Mouse (Mus musculus): ENCODE results near the gene Gm42674. TPM values are rescaled to one million over a fixed set of nuclear protein-coding genes. Genes with fewer than 3 reads are reported as not detected.

Gm42674 gene
- not detected in 2 replicates for polyA plus RNA-seq (2016; fragmentation: Nextera tagmentation; extraction: Ambion mirVana)

DNA sequence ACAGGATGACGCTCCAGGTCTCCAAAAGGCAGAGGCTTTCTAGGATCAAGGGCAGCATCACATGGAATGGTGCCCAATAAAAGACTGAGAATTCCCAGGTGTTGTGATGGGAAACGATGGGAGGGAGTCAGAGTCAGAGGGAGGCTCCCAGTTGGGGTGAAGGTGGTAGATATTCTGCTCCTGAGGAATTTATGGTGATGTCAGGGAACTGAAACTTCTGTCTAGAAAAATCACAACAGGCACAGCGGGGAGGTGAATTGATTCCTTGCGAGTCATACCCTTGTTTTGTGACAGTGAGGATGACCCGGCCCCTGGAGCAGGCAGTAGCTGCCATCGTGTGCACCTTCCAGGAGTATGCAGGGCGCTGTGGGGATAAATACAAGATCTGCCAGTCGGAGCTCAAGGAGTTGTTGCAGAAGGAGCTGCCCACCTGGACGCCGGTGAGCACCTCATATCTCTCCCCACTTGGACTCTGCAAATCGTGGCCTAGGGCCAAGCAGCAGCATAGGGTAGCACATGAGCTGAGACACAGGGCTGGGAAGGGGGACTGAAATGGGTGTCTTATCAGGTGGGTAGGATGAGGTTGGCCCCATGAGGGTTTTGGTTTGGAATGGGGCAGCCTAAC, at the start of gene Gm42674:
Gene Gm42674 (plus strand): TSS at position 419 of the 625 bp plus-strand sequence.
- H3K27ac ChIP-seq = no peak within 1 kb of the TSS; the same call in 1 of the 2 replicates
- H3K4me2 ChIP-seq = no peak within 1 kb of the TSS
- H3K27me3 ChIP-seq = no peaks in the 10 kb centered on the region
- peaks cover 34% of the 10 kb centered on the region for H3K4me1 ChIP-seq (replicated peaks)
- no peaks in the 10 kb centered on the region for H3K36me3 ChIP-seq
- H3K9me3 ChIP-seq = no peaks in the 10 kb centered on the region
- H3K9ac ChIP-seq (replicated peaks) = no peak within 1 kb of the TSS
- 79% methylated on average over 11 of the region's 11 CpGs for WGBS
- ATAC-seq (ENCODE audit: insufficient number of reproducible peaks, insufficient read depth, low FRiP score, low TSS enrichment, low read depth) = no peak
- H3K4me3 ChIP-seq (replicated peaks) = no peak within 1 kb of the TSS

DNA sequence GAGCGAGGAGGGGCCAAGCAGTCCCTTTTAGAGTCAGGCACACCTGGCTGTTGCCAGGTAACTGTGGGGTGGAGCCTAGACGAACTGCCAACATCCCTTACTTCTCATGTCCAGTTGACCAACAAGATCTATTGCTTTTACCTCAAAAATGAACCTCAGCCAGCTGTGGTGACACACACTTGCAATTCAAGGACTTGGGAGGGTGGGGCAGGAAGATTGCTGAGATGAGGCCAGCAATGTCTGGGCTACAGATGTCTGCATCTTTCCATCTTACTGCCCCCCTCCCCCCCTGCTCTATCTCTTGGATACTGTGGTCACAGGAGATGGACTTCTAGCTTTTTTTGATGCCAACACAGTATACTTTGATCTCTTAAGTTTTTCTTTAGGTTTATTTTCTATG, 49.5 kb upstream of the Gm42674 start:
- WGBS = 85% methylated on average over 2 of the region's 2 CpGs

DNA sequence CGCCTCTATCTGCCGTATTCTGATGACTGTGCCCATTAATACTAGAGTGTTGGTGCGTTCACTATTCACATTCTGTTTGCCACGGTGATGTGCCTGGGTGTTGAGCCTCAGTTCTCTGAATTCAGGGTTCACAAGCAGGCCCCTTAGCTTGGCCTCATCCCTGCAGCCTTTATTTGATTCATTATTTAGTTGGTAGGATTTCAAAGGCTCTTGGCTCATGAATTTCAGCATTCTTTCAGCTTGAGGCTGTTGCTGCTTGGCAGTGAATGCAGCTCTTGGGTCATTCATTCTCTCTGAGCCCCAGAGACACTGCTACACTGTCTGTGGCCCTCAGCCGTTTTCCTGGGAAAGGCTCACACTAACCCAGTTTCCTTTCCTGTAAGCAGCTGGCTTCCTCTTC, 45.8 kb upstream of the Gm42674 start:
- 69% methylated on average over 5 of the region's 5 CpGs for WGBS
- Histone ChIP-seq H3K4me3 (replicated peaks) (no peak overlapping the region), H3K9me3 (no peaks in the 10 kb centered on the region), H3K9ac (replicated peaks) (no peak overlapping the region), H3K36me3 (no peaks in the 10 kb centered on the region), H3K27me3 (no peaks in the 10 kb centered on the region), H3K4me2 (no peak overlapping the region), H3K4me1 (replicated peaks) (no peaks in the 10 kb centered on the region), H3K27ac (no peak overlapping the region)
- ATAC-seq (ENCODE audit: insufficient number of reproducible peaks, insufficient read depth, low FRiP score, low TSS enrichment, low read depth) = no peak

More for the DNA sequence above, 49.5 kb upstream of the Gm42674 start:
- H3K4me1 ChIP-seq (replicated peaks) = peaks cover 16% of the 10 kb centered on the region
- H3K36me3 ChIP-seq = no peaks in the 10 kb centered on the region
- ATAC-seq (ENCODE audit: insufficient number of reproducible peaks, insufficient read depth, low FRiP score, low TSS enrichment, low read depth) = no peak
- H3K9ac ChIP-seq (replicated peaks) = no peak overlapping the region
- H3K27me3 ChIP-seq = no peaks in the 10 kb centered on the region
- no peak overlapping the region for H3K4me2 ChIP-seq
- no peak overlapping the region for H3K27ac ChIP-seq
- no peaks in the 10 kb centered on the region for H3K9me3 ChIP-seq
- H3K4me3 ChIP-seq (replicated peaks) = no peak overlapping the region

DNA sequence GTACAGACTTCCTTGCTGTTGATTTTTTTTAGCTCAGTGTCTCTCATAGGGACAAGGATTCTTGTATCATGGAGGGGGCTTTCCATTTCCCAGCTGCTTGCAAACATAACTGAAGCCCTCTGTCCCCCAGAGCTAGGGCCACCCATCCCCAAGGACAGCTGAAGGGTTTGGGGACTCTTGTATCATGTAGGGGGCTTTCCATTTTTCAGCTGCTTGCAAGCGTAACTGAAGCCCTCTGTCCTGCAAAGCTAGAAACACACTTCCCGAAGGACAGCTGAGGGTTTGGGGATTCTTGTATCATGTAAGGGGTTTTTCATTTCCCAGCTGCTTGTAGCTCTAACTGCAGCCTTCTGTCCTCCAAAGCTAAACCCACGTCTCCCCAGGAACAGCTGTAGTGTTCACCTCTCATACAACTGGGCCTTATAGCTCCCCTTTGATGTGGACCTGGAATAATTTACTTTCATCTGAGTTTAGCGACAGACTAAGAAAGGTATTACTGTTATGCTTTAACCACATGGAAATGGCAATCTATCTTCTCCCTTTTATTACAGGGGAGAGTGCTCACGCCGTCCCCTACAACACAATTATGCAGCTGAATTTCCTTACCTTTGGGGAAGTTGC, 41.6 kb upstream of the Gm42674 start, which contains the start of gene S100a3:
Gene S100a3 (plus strand): TSS at position 571 of the 621 bp plus-strand sequence.
- H3K4me1 ChIP-seq (replicated peaks) = no peaks in the 10 kb centered on the region
- no peaks in the 10 kb centered on the region for H3K27me3 ChIP-seq
- no peaks in the 10 kb centered on the region for H3K36me3 ChIP-seq
- no peak for ATAC-seq (ENCODE audit: insufficient number of reproducible peaks, insufficient read depth, low FRiP score, low TSS enrichment, low read depth)
- no peak within 1 kb of the TSS for H3K4me3 ChIP-seq (replicated peaks)
- H3K9me3 ChIP-seq = no peaks in the 10 kb centered on the region
- H3K4me2 ChIP-seq = no peak within 1 kb of the TSS
- 61% methylated on average over 6 of the region's 6 CpGs for WGBS
- H3K27ac ChIP-seq = no peak within 1 kb of the TSS
- H3K9ac ChIP-seq (replicated peaks) = no peak within 1 kb of the TSS

DNA sequence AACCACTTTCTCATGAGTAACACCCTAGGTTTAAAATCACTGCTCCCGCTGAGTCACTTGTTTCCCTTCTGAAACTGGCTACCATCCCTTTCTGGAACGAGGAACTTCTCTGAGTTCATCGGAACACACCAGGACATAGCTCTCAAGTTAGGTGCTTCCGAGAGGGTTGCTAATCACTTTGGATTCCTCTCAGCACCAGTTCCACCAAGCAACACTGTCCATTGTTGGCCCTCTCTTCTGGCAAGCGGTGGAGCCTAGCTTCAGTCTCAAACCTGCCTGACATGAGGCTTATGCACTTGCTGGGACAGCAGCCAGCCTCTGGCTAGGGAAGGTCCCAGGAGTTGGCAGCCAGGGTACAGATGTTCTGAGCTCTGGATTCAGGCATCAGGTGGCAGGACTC, 27.0 kb upstream of the Gm42674 start:
- peaks cover 5% of the 10 kb centered on the region for H3K4me1 ChIP-seq (replicated peaks)
- no peak overlapping the region for H3K4me3 ChIP-seq (replicated peaks)
- no peak overlapping the region for H3K9ac ChIP-seq (replicated peaks)
- ATAC-seq (ENCODE audit: insufficient number of reproducible peaks, insufficient read depth, low FRiP score, low TSS enrichment, low read depth) = no peak
- WGBS = 83% methylated on average over 5 of the region's 5 CpGs
- no peaks in the 10 kb centered on the region for H3K27me3 ChIP-seq
- no peak overlapping the region for H3K4me2 ChIP-seq
- H3K9me3 ChIP-seq = no peaks in the 10 kb centered on the region
- no peaks in the 10 kb centered on the region for H3K36me3 ChIP-seq
- no peak overlapping the region for H3K27ac ChIP-seq

DNA sequence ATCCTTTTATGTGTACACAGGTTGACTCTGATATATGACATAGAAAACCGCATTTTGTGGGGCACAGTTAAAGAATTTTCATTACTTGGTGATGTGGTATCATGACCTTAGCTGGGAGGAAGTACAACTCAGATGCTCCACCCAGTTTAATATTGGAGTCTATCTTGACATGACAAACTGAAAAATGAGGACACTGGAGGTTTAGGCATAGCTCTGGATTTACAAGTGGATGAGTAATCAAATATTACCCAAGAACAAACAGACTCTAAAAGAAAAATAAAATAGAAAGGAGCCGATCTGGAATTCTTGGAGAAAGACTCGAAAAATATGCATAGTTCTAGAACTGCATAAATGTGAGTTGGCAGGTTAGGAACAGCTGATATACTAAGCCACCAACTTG, 26.4 kb upstream of the Gm42674 start:
- H3K4me1 ChIP-seq (replicated peaks) = peaks cover 6% of the 10 kb centered on the region
- no peak overlapping the region for H3K4me3 ChIP-seq (replicated peaks)
- no peak overlapping the region for H3K27ac ChIP-seq
- 88% methylated on average over 3 of the region's 3 CpGs for WGBS
- no peak for ATAC-seq (ENCODE audit: insufficient number of reproducible peaks, insufficient read depth, low FRiP score, low TSS enrichment, low read depth)
- no peaks in the 10 kb centered on the region for H3K27me3 ChIP-seq
- H3K9me3 ChIP-seq = no peaks in the 10 kb centered on the region
- no peak overlapping the region for H3K9ac ChIP-seq (replicated peaks)
- no peak overlapping the region for H3K4me2 ChIP-seq
- H3K36me3 ChIP-seq = no peaks in the 10 kb centered on the region

DNA sequence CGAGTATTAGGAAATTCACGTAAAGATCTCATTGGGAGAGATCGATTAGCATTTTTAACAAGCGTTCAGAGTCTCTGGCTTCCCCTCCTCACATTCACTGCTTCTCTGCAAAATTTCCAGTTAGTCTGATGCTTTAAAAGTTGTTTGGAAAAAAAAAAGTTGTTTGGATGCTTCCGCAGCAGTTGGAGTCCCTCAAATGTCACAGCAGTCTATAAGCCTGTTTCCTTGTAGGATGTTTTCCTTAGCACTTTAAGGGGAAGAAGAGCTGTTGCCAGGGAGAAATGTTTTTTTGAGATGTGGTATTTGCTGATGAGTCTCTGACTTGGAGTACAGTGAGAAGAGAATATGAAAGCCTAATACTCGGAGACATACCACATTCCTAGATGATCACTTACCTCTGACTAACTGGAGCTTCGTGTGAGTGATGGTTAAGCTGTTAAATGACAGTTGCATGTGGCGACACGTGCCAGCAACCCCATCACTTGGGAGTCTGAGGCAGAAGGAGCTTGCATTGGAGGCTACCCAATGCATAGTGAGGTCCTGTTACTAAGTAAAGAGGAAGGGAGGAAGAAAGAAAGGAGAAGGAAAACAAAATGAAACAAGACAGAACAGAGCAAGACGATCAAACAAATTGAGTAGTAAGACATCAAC, 25.2 kb upstream of the Gm42674 start:
- WGBS = 73% methylated on average over 10 of the region's 10 CpGs
- H3K4me3 ChIP-seq (replicated peaks) = no peak overlapping the region
- ATAC-seq (ENCODE audit: insufficient number of reproducible peaks, insufficient read depth, low FRiP score, low TSS enrichment, low read depth) = no peak

DNA sequence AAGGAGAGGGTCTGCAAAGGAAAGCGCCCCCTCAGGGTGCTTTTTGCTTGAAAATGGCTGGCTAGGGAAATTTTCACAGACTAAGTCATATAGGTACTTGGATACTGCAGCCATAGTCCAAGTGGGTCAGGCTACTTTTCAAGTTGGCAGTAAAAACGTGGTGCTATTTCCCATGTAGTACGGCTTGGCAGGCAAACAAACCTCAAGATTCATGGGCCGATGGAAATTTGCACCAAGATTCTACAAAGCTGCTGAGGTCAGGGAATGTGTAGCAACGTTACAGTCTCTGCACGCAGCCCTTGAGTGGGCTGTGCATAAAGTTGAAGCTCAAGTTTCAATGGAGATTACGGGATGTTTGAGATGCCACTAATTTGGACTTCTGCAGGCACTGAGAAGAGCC, 22.3 kb upstream of the Gm42674 start:
- no peak overlapping the region for H3K27ac ChIP-seq

More for the DNA sequence above, 25.2 kb upstream of the Gm42674 start:
- Histone ChIP-seq H3K9ac (replicated peaks) (no peak overlapping the region), H3K36me3 (no peaks in the 10 kb centered on the region), H3K4me1 (replicated peaks) (peaks cover 6% of the 10 kb centered on the region), H3K27me3 (no peaks in the 10 kb centered on the region), H3K4me2 (no peak overlapping the region), H3K27ac (no peak overlapping the region), H3K9me3 (no peaks in the 10 kb centered on the region)

DNA sequence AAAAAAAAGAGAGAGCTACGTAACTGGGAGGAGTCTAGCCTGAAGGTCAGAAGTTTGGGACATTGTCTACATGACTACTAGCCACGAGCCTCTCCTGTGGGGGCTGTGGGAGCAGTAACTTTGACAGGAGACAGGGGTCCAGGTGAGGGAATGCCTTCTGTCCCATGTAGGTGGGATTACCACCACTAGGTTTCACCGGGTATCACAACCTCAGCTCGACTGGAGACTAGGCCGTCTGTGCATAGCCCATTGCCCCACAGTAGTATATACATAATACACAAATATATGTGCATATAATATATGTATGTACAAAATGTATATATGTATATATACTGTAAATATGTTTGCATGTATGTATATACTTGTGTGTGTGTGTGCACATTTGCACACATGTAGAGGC, 20.6 kb upstream of the Gm42674 start:
- no peak overlapping the region for H3K9ac ChIP-seq (replicated peaks)
- WGBS = 94% methylated on average over 5 of the region's 5 CpGs
- H3K9me3 ChIP-seq = no peaks in the 10 kb centered on the region
- no peak overlapping the region for H3K27ac ChIP-seq
- peaks cover 10% of the 10 kb centered on the region for H3K4me1 ChIP-seq (replicated peaks)
- ATAC-seq (ENCODE audit: insufficient number of reproducible peaks, insufficient read depth, low FRiP score, low TSS enrichment, low read depth) = no peak
- no peaks in the 10 kb centered on the region for H3K36me3 ChIP-seq
- no peak overlapping the region for H3K4me2 ChIP-seq
- H3K27me3 ChIP-seq = no peaks in the 10 kb centered on the region
- H3K4me3 ChIP-seq (replicated peaks) = no peak overlapping the region

More for the DNA sequence above, 22.3 kb upstream of the Gm42674 start:
- no peak for ATAC-seq (ENCODE audit: insufficient number of reproducible peaks, insufficient read depth, low FRiP score, low TSS enrichment, low read depth)
- Histone ChIP-seq H3K4me1 (replicated peaks) (peaks cover 6% of the 10 kb centered on the region), H3K9ac (replicated peaks) (no peak overlapping the region), H3K9me3 (no peaks in the 10 kb centered on the region), H3K4me3 (replicated peaks) (no peak overlapping the region), H3K36me3 (no peaks in the 10 kb centered on the region), H3K27me3 (no peaks in the 10 kb centered on the region), H3K4me2 (no peak overlapping the region)
- WGBS = 62% methylated on average over 7 of the region's 7 CpGs

DNA sequence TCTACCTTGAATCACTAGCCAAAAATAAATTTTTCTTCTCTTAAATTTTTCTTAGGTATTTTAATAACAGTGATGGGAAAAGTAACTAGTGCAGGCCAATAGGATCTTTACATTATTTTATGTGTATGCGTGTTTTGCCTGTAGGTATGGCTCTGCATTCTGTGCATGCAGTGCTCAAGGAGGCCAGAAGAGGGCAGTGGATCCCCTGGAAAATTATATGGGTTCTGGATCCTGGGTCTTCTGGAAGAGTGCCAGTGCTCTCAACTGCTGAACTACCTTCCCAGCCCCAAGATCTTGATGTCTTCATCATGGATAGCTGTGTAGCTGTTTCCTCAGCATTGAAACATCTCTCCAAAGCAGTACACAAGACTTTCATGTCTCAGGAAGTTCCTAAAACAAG, 19.5 kb upstream of the Gm42674 start:
- no peak overlapping the region for H3K4me3 ChIP-seq (replicated peaks)
- no peaks in the 10 kb centered on the region for H3K36me3 ChIP-seq
- ATAC-seq (ENCODE audit: insufficient number of reproducible peaks, insufficient read depth, low FRiP score, low TSS enrichment, low read depth) = no peak
- no peaks in the 10 kb centered on the region for H3K9me3 ChIP-seq
- H3K27me3 ChIP-seq = no peaks in the 10 kb centered on the region
- peaks cover 10% of the 10 kb centered on the region for H3K4me1 ChIP-seq (replicated peaks)
- H3K9ac ChIP-seq (replicated peaks) = no peak overlapping the region
- no peak overlapping the region for H3K4me2 ChIP-seq
- no peak overlapping the region for H3K27ac ChIP-seq
- WGBS = 100% methylated on average over 1 of the region's 1 CpGs

DNA sequence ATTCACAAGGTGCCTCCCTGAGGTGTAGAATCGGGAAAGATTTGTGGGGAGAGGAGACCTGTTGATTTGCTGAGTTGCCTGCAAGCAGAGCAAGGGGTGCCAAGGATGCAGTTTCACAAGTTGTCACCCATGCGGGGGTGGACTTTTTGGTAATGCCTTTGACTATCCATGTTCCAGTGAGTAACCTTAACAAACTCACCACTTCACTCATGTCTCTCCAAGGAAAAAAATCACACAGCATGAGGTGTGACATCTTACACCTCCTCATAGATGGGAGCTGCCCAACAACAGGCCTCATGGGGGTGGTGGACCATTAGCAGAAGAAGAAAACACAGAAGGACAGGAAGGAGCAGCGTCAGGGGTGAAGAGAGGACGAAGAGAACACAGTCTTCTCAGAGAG, 19.1 kb upstream of the Gm42674 start:
- Histone ChIP-seq H3K27me3 (no peaks in the 10 kb centered on the region), H3K4me1 (replicated peaks) (peaks cover 10% of the 10 kb centered on the region), H3K4me2 (no peak overlapping the region), H3K9me3 (no peaks in the 10 kb centered on the region), H3K9ac (replicated peaks) (no peak overlapping the region), H3K27ac (no peak overlapping the region), H3K36me3 (no peaks in the 10 kb centered on the region), H3K4me3 (replicated peaks) (no peak overlapping the region)
- ATAC-seq (ENCODE audit: insufficient number of reproducible peaks, insufficient read depth, low FRiP score, low TSS enrichment, low read depth) = no peak
- WGBS = 80% methylated on average over 4 of the region's 4 CpGs

Measured in limb, embryonic 12.5 days (tissue).